In genomic region chr11:50826214-50826613, GRCm38 (mm10) we compare ENCODE assay signal across 9 mouse cellular contexts. TPM values are rescaled to one million over a fixed set of nuclear protein-coding genes. Genes with fewer than 3 reads are reported as not detected.
DNase-seq lines count a peak whose midpoint lies in the region; ATAC-seq and TF ChIP-seq lines count a peak whose summit lies in the region.
"Had no signal": no experiment of that assay in that cellular context is flagged by ENCODE, and none has a peak within 500 bp of the region (broad histone marks: within the 10 kb centered on the region; RNA-seq: fewer than 3 reads in every experiment).

No protein-coding gene starts in this region.

- H3K27ac ChIP-seq in lung, embryonic 14.5 days (ENCODE audit: low read depth) = no peak overlapping the region
- H3K27ac ChIP-seq in forebrain, embryonic 14.5 days (ENCODE audit: low read depth, low read length) = no peak overlapping the region
- no peak overlapping the region for H3K27ac ChIP-seq in stomach, embryonic 15.5 days

- H3K9me3 ChIP-seq in lung, embryonic 14.5 days (ENCODE audit: low read depth, low read length) = no peaks in the 10 kb centered on the region
- no peaks in the 10 kb centered on the region for H3K9me3 ChIP-seq in forebrain, embryonic 14.5 days (replicated peaks; ENCODE audit: control insufficient read depth, low read length)
- no peaks in the 10 kb centered on the region for H3K9me3 ChIP-seq in stomach, embryonic 15.5 days

- DNase-seq in lung, embryonic 14.5 days = peak; percentile 4
- DNase-seq in lung, postnatal 25 days (ENCODE audit: low spot score) = no peak
- DNase-seq in forebrain, embryonic 14.5 days (ENCODE audit: low spot score) = no peak
- DNase-seq in kidney, postnatal 36 days = peak; percentile 13 to 17
- DNase-seq in frontal cortex, postnatal 36 days (ENCODE audit: low spot score in 2 of 2) = no peak
- DNase-seq in gastrocnemius, postnatal 36 days = no peak
- DNase-seq in spleen, postnatal 10 days (ENCODE audit: low spot score in 2 of 2) = no peak
- DNase-seq: thymus, adult 18-20 months had no signal

- no peaks in the 10 kb centered on the region for H3K4me1 ChIP-seq in lung, embryonic 14.5 days (ENCODE audit: insufficient read depth)
- peaks cover 9% of the 10 kb centered on the region for H3K4me1 ChIP-seq in forebrain, embryonic 14.5 days (ENCODE audit: control insufficient read depth, insufficient read depth, low read length)
- H3K4me1 ChIP-seq in stomach, embryonic 15.5 days = 0 out of 2 replicates have a peak, but pooled peaks cover 4% of the 10 kb centered on the region

- H3K27me3 ChIP-seq in lung, embryonic 14.5 days (ENCODE audit: insufficient read depth, low read length) = no peaks in the 10 kb centered on the region
- no peaks in the 10 kb centered on the region for H3K27me3 ChIP-seq in forebrain, embryonic 14.5 days (replicated peaks; ENCODE audit: control insufficient read depth, insufficient read depth, low read length)
- no peaks in the 10 kb centered on the region for H3K27me3 ChIP-seq in stomach, embryonic 15.5 days (replicated peaks)

- 33% methylated on average over 2 of the region's 2 CpGs for WGBS in lung, embryonic 14.5 days
- 52% methylated on average over 2 of the region's 2 CpGs for WGBS in forebrain, embryonic 14.5 days
- 42% methylated on average over 2 of the region's 2 CpGs for WGBS in stomach, embryonic 15.5 days

- H3K36me3 ChIP-seq in lung, embryonic 14.5 days (ENCODE audit: insufficient read depth) = peaks cover 44% of the 10 kb centered on the region
- peaks cover 45% of the 10 kb centered on the region for H3K36me3 ChIP-seq in forebrain, embryonic 14.5 days (ENCODE audit: control insufficient read depth, insufficient read depth, low read length)
- peaks cover 18% of the 10 kb centered on the region; the same call in 1 of the 2 replicates for H3K36me3 ChIP-seq in stomach, embryonic 15.5 days

- peak overlapping the region; percentile 77 for H3K4me3 ChIP-seq in lung, embryonic 14.5 days (ENCODE audit: low read depth, low read length)
- peak overlapping the region; percentile 77; the same call in 1 of the 2 replicates for H3K4me3 ChIP-seq in forebrain, embryonic 14.5 days (ENCODE audit: low read depth, low read length)
- peak overlapping the region; percentile 93 for H3K4me3 ChIP-seq in stomach, embryonic 15.5 days (replicated peaks)

- peak overlapping the region; percentile 87 for H3K9ac ChIP-seq in lung, embryonic 14.5 days
- peak overlapping the region; percentile 93 for H3K9ac ChIP-seq in forebrain, embryonic 14.5 days (ENCODE audit: low read length)
- no peak overlapping the region for H3K9ac ChIP-seq in stomach, embryonic 15.5 days

- TF ChIP-seq CTCF in lung, embryonic 14.5 days (IDR thresholded peaks at IDR 0.05; ENCODE audit: low read depth) = no peak

- intact Hi-C loops in gastrocnemius, postnatal 36 days (cut with DNase I) = loop anchor here (5.0 kb wide), 1 partner anchor 106 kb away; the partner anchor contains the start of gene Zfp354b

- peak overlapping the region; percentile 60 for H3K4me2 ChIP-seq in lung, embryonic 14.5 days
- peak overlapping the region; percentile 76 for H3K4me2 ChIP-seq in forebrain, embryonic 14.5 days (ENCODE audit: low read length)
- peak overlapping the region; percentile 59 for H3K4me2 ChIP-seq in stomach, embryonic 15.5 days

- ATAC-seq in lung, embryonic 14.5 days (ENCODE audit: insufficient read depth) = no peak
- no peak for ATAC-seq in forebrain, embryonic 14.5 days
- ATAC-seq in stomach, embryonic 15.5 days (ENCODE audit: insufficient read depth, low FRiP score, low read depth) = no peak

RNA-seq across cellular contexts. Expression of gene Zfp354c, which starts 1.3 kb away (rescaled TPM):
- 34.1 and 34.2 TPM in 2 replicates for polyA plus RNA-seq in lung, embryonic 14.5 days (2014; fragmentation: Nextera tagmentation; extraction: Ambion mirVana)
- 56.7 and 77.1 TPM in 2 replicates for polyA plus RNA-seq in forebrain, embryonic 14.5 days (2014; fragmentation: Nextera tagmentation; extraction: Ambion mirVana)
- 19.8 and 22.0 TPM in 2 replicates for polyA plus RNA-seq in stomach, embryonic 15.5 days (2015; fragmentation: Nextera tagmentation; extraction: Ambion mirVana)
- 1 to 10 TPM; 3.8 to 5.3 TPM for total RNA-seq in gastrocnemius, postnatal 36 days (2021)

RNA-seq across cellular contexts. Expression of gene Zfp879, which starts 15.1 kb away (rescaled TPM):
- 0.32 and 0.35 TPM in 2 replicates for polyA plus RNA-seq in lung, embryonic 14.5 days (2014; fragmentation: Nextera tagmentation; extraction: Ambion mirVana)
- polyA plus RNA-seq in forebrain, embryonic 14.5 days (2014; fragmentation: Nextera tagmentation; extraction: Ambion mirVana) = 1.9 and 2.0 TPM in 2 replicates
- 0.52 and 0.58 TPM in 2 replicates for polyA plus RNA-seq in stomach, embryonic 15.5 days (2015; fragmentation: Nextera tagmentation; extraction: Ambion mirVana)
- 1 to 10 TPM; 1.4 TPM for total RNA-seq in gastrocnemius, postnatal 36 days (2021)

RNA-seq across cellular contexts. Expression of gene Grm6, which starts 24.3 kb away (rescaled TPM):
- not detected in 2 replicates for polyA plus RNA-seq in lung, embryonic 14.5 days (2014; fragmentation: Nextera tagmentation; extraction: Ambion mirVana)
- polyA plus RNA-seq in forebrain, embryonic 14.5 days (2014; fragmentation: Nextera tagmentation; extraction: Ambion mirVana) = not detected in 2 replicates
- polyA plus RNA-seq in stomach, embryonic 15.5 days (2015; fragmentation: Nextera tagmentation; extraction: Ambion mirVana) = 0.09 and 0.18 TPM in 2 replicates
- total RNA-seq in gastrocnemius, postnatal 36 days (2021) = not detected

Comparison
In these comparisons a context has a peak if more than half of its experiments do, and no peak if none do; other contexts are left out.
1. DNase-seq: peak in lung, embryonic 14.5 days (single experiment) and kidney, postnatal 36 days (2 of 2); none in lung, postnatal 25 days (single experiment), forebrain, embryonic 14.5 days (single experiment), frontal cortex, postnatal 36 days (0 of 2), gastrocnemius, postnatal 36 days (0 of 2) and spleen, postnatal 10 days (0 of 2).
2. Peak in every context shown above with its lines, with median percentiles within 50 percentile points of each other: H3K4me2 ChIP-seq and H3K4me3 ChIP-seq.